Mouse (Mus musculus) intestine, postnatal 0 days (tissue): ENCODE measurements at regions not wholly inside any gene's neighbourhood (a gene's known extent, or its start where the extent isn't known, plus 50 kb on each side); places are given as distances from the start of the nearest gene placed in this dataset.

Source experiments
- ATAC-seq: fragments of 200-750 bp; cut with Nextera tagmentation; 2 replicates; pipeline ENCODE4 v1.8.0; 2017; ENCODE audit warnings: mild to moderate bottlenecking, moderate TSS enrichment, moderate library complexity
- H3K27ac ChIP-seq: fragments of 300-500 bp; sonication (generic); 2 replicates; pipeline ENCODE4 v1.5.1; 2014; ENCODE audit warnings: mild to moderate bottlenecking, low read depth, low read length, moderate library complexity
- H3K27me3 ChIP-seq: fragments of 300-500 bp; sonication (generic); replicated peaks from 2 replicates; pipeline ENCODE4 v1.6.1; 2014; ENCODE audit warnings: low read length, mixed read lengths; ENCODE audit not compliant: control insufficient read depth, insufficient read depth
- H3K36me3 ChIP-seq: fragments of 300-500 bp; sonication (generic); 2 replicates; pipeline ENCODE4 v1.6.1; 2014; ENCODE audit warnings: mild to moderate bottlenecking, moderate library complexity; ENCODE audit not compliant: control insufficient read depth, insufficient read depth
- H3K4me1 ChIP-seq: fragments of 300-500 bp; sonication (generic); replicated peaks from 2 replicates; pipeline ENCODE4 v1.6.1; 2014; ENCODE audit warnings: antibody characterized with exemption, low read length, mixed read lengths; ENCODE audit not compliant: control insufficient read depth, insufficient read depth
- H3K4me2 ChIP-seq: fragments of 300-500 bp; sonication (generic); replicated peaks from 2 replicates; pipeline ENCODE4 v1.6.1; 2014; ENCODE audit warnings: low read depth, mild to moderate bottlenecking, moderate library complexity
- H3K4me3 ChIP-seq: fragments of 300-500 bp; sonication (generic); 2 replicates; pipeline ENCODE4 v1.5.1; 2014; ENCODE audit warnings: low read depth, low read length
- H3K9ac ChIP-seq: fragments of 300-500 bp; sonication (generic); 2 replicates; pipeline ENCODE4 v1.6.1; 2014; ENCODE audit warnings: mild to moderate bottlenecking, low read depth, low read length
- H3K9me3 ChIP-seq: fragments of 300-500 bp; sonication (generic); 2 replicates; pipeline ENCODE4 v1.6.1; 2016; ENCODE audit warnings: mixed run types; ENCODE audit not compliant: control insufficient read depth
- CTCF ChIP-seq: sonication (generic); IDR thresholded peaks from 2 replicates; pipeline ENCODE4 v1.5.1; 2016; ENCODE audit warnings: low read depth, mild to moderate bottlenecking, control low read depth, antibody characterized with exemption, moderate library complexity
- WGBS: fragments of 180-500 bp; shearing (Covaris S2); extraction: QIAGEN DNeasy Blood & Tissue Kit; methylation state at CpG from one replicate; pipeline ENCODE4 v1.1.7; 2014; 5-methylcytosine and 5-hydroxymethylcytosine counted together

DNA sequence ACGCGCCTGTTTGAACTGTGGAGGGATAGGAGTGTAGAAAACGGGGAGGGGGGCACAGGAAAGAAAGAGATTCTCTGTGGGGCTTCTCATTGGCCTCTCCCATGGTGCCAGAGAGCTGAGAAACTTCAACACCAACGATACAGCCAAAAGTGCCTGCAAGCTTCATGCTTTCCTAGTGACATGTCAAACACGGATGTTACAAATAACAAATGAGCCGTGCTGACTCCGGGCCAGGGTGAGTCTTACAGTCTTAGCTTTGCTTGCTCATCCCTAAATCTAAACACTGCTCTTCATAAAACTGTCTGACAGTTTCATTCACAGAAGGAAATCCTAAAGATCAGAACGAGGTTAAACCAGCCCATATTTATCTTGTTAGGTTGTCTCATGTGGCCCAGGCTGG, 68.3 kb downstream of the Adm start:
- no peak for TF ChIP-seq CTCF
- no peaks in the 10 kb centered on the region for H3K36me3 ChIP-seq
- no peak for ATAC-seq
- H3K4me3 ChIP-seq: no peak overlapping the region
- H3K27me3 ChIP-seq: no peaks in the 10 kb centered on the region
- no peak overlapping the region for H3K27ac ChIP-seq
- H3K4me2 ChIP-seq: no peak overlapping the region
- H3K4me1 ChIP-seq: no peaks in the 10 kb centered on the region
- 61% methylated on average over 8 of the region's 8 CpGs for WGBS
- H3K9ac ChIP-seq: no peak overlapping the region
- H3K9me3 ChIP-seq: no peaks in the 10 kb centered on the region

DNA sequence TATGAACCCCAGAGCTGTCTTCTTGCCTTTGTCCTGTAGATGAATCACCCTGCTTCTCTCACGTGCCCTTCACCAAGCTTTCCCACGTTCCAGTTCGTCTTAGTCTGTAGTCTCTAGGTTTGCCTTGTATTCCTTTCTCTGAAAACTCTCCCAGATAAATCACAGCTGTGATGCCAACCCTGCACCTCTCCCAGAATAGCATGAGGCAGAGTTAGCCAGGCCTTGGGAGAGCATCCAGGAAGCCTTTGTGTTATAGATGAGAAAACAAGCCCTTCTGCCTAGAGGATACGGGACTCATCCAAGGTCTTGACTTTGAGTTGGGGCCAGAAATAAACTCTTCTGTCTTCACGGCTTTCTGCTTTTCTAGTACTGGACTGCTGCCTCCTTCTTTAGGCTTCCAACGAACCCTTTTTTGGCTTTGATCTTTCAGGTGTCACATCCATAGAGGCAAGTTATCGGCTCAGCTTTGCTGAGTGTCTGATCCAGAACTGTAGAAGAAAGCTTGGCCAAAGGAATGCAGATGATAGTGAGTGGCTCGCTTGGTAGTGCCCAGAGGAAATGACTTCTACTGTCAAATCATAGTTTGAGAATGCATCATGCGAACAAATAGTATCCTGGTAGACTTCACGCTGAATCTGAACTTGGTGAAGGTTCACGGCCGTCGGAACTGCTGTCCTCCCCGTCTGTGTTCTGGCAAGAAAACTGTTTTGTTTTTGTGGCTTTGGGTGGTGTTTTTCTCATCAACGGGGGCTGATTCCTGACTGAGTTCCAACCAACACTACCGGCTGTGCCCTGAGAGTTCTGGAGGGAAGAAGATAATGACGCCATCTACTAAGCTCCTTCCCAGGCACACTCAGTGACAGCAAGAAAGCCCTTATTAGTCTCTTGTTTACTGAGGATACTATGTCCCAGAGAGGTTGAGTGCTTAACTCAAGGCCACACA, 69.5 kb upstream of the Ampd3 start:
- no peak for TF ChIP-seq CTCF
- WGBS: 83% methylated on average over 17 of the region's 17 CpGs
- Histone ChIP-seq H3K27ac (no peak overlapping the region), H3K9ac (no peak overlapping the region), H3K9me3 (no peaks in the 10 kb centered on the region), H3K4me3 (no peak overlapping the region), H3K4me2 (no peak overlapping the region), H3K27me3 (no peaks in the 10 kb centered on the region), H3K36me3 (no peaks in the 10 kb centered on the region), H3K4me1 (no peaks in the 10 kb centered on the region)
- ATAC-seq: no peak

DNA sequence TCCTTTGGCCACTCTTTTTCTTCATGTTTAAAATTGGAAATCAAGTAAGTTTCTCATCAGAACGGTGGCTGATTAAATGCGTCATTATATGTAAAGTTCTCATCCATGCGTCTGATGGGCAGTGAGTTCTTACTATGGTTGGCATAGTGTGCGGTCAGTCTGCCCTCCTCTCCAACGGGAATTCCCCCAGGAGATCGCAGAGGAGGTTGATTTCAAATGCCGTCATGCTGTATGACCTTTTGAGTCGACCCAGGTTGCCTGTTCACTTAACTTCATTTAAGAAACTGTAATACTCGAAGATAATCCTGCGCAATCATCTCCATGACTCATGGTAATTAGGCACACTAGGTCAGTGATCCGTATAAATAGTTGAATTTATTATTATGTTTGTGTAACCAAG, 68.4 kb upstream of the Ampd3 start:
- Histone ChIP-seq H3K9me3 (no peaks in the 10 kb centered on the region), H3K4me3 (no peak overlapping the region), H3K27me3 (no peaks in the 10 kb centered on the region), H3K4me1 (no peaks in the 10 kb centered on the region), H3K9ac (no peak overlapping the region), H3K36me3 (no peaks in the 10 kb centered on the region), H3K4me2 (no peak overlapping the region), H3K27ac (no peak overlapping the region)
- TF ChIP-seq CTCF: no peak
- ATAC-seq: no peak
- 80% methylated on average over 11 of the region's 11 CpGs for WGBS

DNA sequence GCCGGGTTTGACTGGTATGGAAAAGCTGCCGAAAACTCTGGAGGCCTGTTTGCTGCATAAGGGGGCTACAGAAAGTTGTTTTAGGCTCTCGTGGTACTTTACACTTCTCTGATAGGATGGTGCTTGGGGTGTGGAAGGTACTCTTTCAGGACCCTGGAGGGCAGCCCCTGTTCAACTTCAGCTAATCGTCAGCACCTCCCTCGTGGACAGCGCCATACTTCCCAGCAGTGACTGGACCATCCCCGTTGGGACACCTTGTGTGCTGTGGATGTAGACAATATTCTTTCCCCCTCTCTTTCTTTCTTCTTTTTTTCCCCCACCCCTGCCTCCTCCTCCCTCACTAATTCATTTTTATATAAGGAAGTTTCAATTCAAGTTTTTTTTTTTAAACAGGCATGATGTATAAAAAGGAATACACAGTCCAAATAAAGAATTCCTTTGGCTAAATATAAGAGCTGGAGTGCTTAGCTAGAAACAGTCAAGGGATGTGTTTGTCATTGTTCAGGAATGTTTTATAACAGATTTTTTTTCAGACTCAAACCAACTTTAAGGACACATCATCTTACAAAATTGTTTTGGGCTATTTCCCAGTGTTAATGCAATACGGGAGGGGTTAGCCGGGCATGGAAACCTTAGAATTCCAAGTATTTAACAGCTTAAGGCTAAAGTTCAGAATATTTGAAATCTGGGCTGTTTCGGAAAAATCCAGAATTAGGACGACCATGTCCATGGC, 66.2 kb upstream of the Ampd3 start:
- H3K9me3 ChIP-seq: no peaks in the 10 kb centered on the region
- no peak for TF ChIP-seq CTCF

DNA sequence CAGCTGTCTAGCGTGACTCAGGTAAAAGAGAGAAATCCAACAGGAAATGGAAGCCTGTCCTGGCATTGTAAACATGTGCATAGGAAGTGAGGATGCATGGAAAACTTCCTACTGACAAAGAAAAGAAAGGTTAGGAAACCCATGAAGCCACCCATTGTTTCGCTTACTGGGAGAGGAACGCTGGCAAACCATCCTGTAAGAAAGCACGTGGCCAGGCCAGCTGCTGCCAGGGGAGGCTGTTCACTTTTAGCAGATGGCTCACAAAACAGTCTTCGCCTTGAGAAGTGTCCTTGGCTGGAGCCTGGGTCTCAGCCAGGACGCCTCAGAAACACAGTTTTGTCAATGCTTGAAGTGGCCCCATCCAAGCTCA, 65.6 kb upstream of the Ampd3 start:
- TF ChIP-seq CTCF: no peak
- no peak for ATAC-seq
- Histone ChIP-seq H3K4me3 (no peak overlapping the region), H3K9me3 (no peaks in the 10 kb centered on the region), H3K27ac (no peak overlapping the region), H3K4me1 (no peaks in the 10 kb centered on the region), H3K4me2 (no peak overlapping the region), H3K27me3 (no peaks in the 10 kb centered on the region), H3K9ac (no peak overlapping the region), H3K36me3 (no peaks in the 10 kb centered on the region)
- WGBS: 68% methylated on average over 6 of the region's 6 CpGs

More for the DNA sequence above, 66.2 kb upstream of the Ampd3 start:
- Histone ChIP-seq H3K4me1 (no peaks in the 10 kb centered on the region), H3K4me2 (no peak overlapping the region), H3K27me3 (no peaks in the 10 kb centered on the region), H3K9ac (no peak overlapping the region), H3K4me3 (no peak overlapping the region), H3K36me3 (no peaks in the 10 kb centered on the region), H3K27ac (no peak overlapping the region)
- no peak for ATAC-seq
- 57% methylated on average over 11 of the region's 11 CpGs for WGBS

DNA sequence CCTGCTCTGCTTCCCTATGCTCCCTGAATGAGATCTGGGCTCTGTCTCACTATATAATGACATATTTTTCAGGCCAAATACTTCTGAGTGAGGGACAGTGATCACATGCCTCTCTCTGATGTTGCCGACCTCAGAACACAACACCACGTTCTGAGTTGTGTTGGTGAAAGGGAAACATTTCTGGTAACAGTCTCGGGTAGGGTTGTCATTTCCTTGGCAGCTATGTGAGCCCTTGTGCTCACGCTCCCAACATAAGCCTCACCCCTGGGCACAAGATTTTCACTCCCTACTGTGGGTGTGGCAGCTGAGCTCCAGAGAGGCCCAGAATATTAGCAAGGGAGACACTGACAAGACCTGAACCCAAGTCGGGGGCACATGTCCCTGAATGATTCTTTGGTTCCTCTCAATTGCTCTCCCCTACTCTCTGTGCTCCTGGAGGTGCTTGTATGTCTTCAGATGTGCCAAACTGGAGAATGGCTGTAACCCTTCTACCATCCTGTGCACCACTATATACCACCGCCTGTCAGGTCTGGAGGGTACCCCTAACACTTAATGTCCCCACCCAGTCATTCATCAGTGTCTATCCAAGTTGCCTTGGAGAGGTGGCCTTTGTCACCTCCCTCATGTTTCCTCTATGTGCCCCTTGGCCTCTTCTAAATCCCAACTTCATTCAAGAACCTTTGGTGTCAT, 62.5 kb upstream of the Ampd3 start:
- Histone ChIP-seq H3K27me3 (no peaks in the 10 kb centered on the region), H3K4me3 (no peak overlapping the region), H3K36me3 (no peaks in the 10 kb centered on the region), H3K9ac (no peak overlapping the region), H3K27ac (no peak overlapping the region), H3K4me1 (no peaks in the 10 kb centered on the region), H3K4me2 (no peak overlapping the region), H3K9me3 (no peaks in the 10 kb centered on the region)
- ATAC-seq: no peak
- WGBS: 68% methylated on average over 6 of the region's 6 CpGs
- TF ChIP-seq CTCF: no peak
